Mouse (Mus musculus) regulatory T cell (primary cell): ENCODE results near the gene Gm5965.
"Not testable (repeated sequence)": the region's sequence is repeated elsewhere in the genome, so short reads cannot be mapped to it uniquely, and the experiment has no call there.

ENCODE experiments used
- in situ Hi-C: fragments of 300-600 bp; cut with MboI, MseI; formaldehyde crosslinking; loops from one replicate; pipeline ENCODE4 v1.15.1; 2025; ENCODE audit warnings: high pct_unique_total_duplicates

Gene Gm5965

GRCm38 (mm10) chr16:88777596-88777995, at the start of gene Gm5965:
Gene Gm5965, plus strand, starts transcription at chr16:88777896.
- in situ Hi-C loops: no loop called here

- in situ Hi-C loops: no loop called here
Measured at GRCm38 (mm10) chr16:88728812-88729275, 48.9 kb upstream of the Gm5965 start, which contains the start of gene Krtap13-1. Gene Krtap13-1, plus strand, starts transcription at chr16:88728862.

- in situ Hi-C loops: no loop called here
Measured at GRCm38 (mm10) chr16:88735391-88735790, 42.3 kb upstream of the Gm5965 start.

GRCm38 (mm10) chr16:88744750-88745340, 32.9 kb upstream of the Gm5965 start:
- in situ Hi-C loops: no loop called here

- in situ Hi-C loops: no loop called here
Measured at GRCm38 (mm10) chr16:88747943-88748342, 29.8 kb upstream of the Gm5965 start.

- in situ Hi-C loops: not testable (repeated sequence)
Measured at GRCm38 (mm10) chr16:88751535-88751934, 26.2 kb upstream of the Gm5965 start, which contains the start of gene Krtap13. Gene Krtap13, minus strand, starts transcription at chr16:88751635.

- in situ Hi-C loops: not testable (repeated sequence)
Measured at GRCm38 (mm10) chr16:88758547-88758946, 19.1 kb upstream of the Gm5965 start, which contains the start of gene 2310034C09Rik. Gene 2310034C09Rik, plus strand, starts transcription at chr16:88758847.

- in situ Hi-C loops: no loop called here
Measured at GRCm38 (mm10) chr16:88774106-88774505, 3.6 kb upstream of the Gm5965 start, which contains the start of gene 2310057N15Rik. Gene 2310057N15Rik, minus strand, starts transcription at chr16:88774206.

- in situ Hi-C loops: loop anchor here (10.0 kb wide), 1 partner anchor 1628 kb away; no protein-coding TSS in a partner anchor
Measured at GRCm38 (mm10) chr16:88786786-88787185, 9.1 kb downstream of the Gm5965 start.

GRCm38 (mm10) chr16:88811827-88812226, 34.1 kb downstream of the Gm5965 start, which contains the start of gene Gm20741:
Gene Gm20741, minus strand, starts transcription at chr16:88812220.
- in situ Hi-C loops: no loop called here

- in situ Hi-C loops: no loop called here
Measured at GRCm38 (mm10) chr16:88820066-88820465, 42.4 kb downstream of the Gm5965 start, which contains the start of gene Krtap15. Gene Krtap15, plus strand, starts transcription at chr16:88820215.

- in situ Hi-C loops: no loop called here
Measured at GRCm38 (mm10) chr16:88823736-88824135, 46.0 kb downstream of the Gm5965 start.

GRCm38 (mm10) chr16:88826095-88826652, 48.5 kb downstream of the Gm5965 start, which contains the start of gene Krtap14:
Gene Krtap14, minus strand, starts transcription at chr16:88826145.
- in situ Hi-C loops: no loop called here

GRCm38 (mm10) chr16:88826978-88827377, 49.3 kb downstream of the Gm5965 start:
- in situ Hi-C loops: no loop called here
